Mouse (Mus musculus) stomach, postnatal 0 days (tissue): ENCODE results near the gene Fyb2.

ENCODE experiments used
- CTCF ChIP-seq: IDR thresholded peaks from 2 replicates; pipeline ENCODE4 v1.5.1; 2016; ENCODE audit warnings: antibody characterized with exemption, low read depth, mild to moderate bottlenecking, moderate library complexity
- EP300 ChIP-seq: optimal IDR thresholded peaks from 2 replicates; pipeline ENCODE3; 2016; ENCODE audit warnings: antibody characterized with exemption

DNA sequence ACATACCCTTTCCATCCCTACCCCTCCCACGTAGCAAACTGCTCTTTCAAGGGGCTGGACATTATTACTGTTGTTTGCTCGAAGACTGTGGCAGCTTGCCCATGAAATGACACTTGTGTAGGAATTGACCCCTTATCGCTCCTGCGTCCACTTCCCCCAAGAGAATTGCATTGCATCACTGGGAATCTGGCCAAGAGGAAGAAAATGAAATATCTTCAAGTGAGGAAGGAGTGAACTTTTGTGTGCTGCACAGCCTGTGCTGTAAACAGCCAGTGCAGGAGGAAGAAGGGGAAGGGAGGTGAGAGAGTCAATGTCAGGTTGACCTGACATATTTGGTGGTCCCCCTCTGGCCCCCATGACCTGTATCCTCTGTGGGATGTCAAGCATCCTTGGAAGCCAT lies 35.6 kb downstream of the Fyb2 start:
- TF ChIP-seq CTCF (no peak), EP300 (no peak)
